Mouse (Mus musculus): ENCODE results near the gene Ccdc85b. TPM values are rescaled to one million over a fixed set of nuclear protein-coding genes. Genes with fewer than 3 reads are reported as not detected.
"Not testable (repeated sequence)": the region's sequence is repeated elsewhere in the genome, so short reads cannot be mapped to it uniquely, and the experiment has no call there.

Ccdc85b gene
- total RNA-seq (2014; rRNA removed) (14.3 and 19.4 TPM in 2 replicates), polyA plus RNA-seq (2015; fragmentation: Nextera tagmentation; extraction: Ambion mirVana) (15.4 and 15.6 TPM in 2 replicates)

DNA sequence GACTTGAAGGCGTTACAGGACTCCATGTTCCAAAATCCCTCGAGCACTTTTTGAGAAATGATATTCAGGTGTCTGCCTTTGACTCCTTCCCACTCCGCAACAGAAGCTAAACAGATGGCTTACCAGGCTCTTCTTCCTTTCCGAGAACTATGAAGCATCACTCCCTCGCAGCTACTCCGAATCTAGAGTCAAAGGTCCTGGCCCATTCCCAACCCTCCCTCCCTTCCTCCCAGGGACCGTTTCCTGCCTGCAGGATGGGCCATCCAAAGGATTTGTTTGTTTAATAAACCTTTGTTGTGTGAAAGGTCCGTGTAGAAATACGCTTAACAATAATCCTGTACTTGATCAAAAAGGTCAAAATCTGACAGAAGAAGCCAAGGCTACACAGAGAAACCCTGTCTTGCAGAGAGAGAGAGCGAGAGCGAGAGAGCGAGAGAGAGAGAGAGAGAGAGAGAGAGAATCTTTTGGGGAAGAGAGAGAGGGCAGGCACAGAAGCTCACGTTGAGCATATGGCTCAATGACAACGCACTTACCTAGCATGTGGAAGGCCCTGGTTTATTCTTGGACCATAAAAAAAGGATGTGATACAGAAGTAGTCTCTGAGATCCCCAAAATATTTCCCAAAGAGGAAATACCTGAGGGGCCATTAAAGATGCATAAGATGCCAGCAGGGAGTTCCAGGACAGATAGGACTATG, at the start of gene Ccdc85b:
Gene Ccdc85b (minus strand): TSS at position 149 of the 697 bp plus-strand sequence.
- 13% methylated on average over 14 of the region's 14 CpGs for WGBS
- peak within 1 kb of the TSS; percentile 91 for H3K9ac ChIP-seq (replicated peaks; ENCODE audit: low read length, poor library complexity, severe bottlenecking)

DNA sequence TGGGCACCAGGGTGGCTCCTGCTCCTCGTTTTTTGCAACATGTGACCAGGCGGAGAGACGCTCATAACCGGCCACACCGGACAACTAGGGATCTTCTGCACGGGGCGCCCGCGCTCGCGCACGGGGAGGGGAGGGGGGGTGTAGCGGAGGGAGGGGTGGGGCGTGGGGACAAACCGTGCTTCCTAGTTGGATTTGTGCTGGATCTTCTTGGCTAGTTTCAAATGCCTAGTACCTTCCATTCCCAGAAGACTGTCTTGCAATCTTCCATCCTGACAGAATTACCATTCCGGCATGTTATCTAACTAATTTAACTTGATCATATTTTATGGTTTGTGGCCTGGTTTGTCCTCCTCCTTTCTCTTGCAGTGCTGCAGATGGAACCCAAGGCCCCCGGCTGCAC, 46.0 kb upstream of the Ccdc85b start, which contains the start of gene 1700020D05Rik:
Gene 1700020D05Rik (minus strand): TSS at position 101 of the 400 bp plus-strand sequence.
- Histone ChIP-seq H3K27me3 (ENCODE audit: insufficient read depth, low read length) (no peaks in the 10 kb centered on the region), H3K9me3 (ENCODE audit: low read length) (no peaks in the 10 kb centered on the region), H3K4me3 (ENCODE audit: low read depth, low read length) (no peak within 1 kb of the TSS), H3K27ac (ENCODE audit: low read depth, low read length) (no peak within 1 kb of the TSS), H3K4me2 (ENCODE audit: low read depth, low read length, poor library complexity, severe bottlenecking) (no peak within 1 kb of the TSS), H3K4me1 (ENCODE audit: insufficient read depth, low read length) (no peaks in the 10 kb centered on the region), H3K9ac (replicated peaks; ENCODE audit: low read length, poor library complexity, severe bottlenecking) (no peak within 1 kb of the TSS), H3K36me3 (ENCODE audit: insufficient read depth, low read length) (no peaks in the 10 kb centered on the region; the same call in 1 of the 2 replicates)
- TF ChIP-seq CTCF (IDR thresholded peaks at IDR 0.05) = no peak
- DNase-seq (ENCODE audit: low spot score) = no peak
- WGBS = 64% methylated on average over 17 of the region's 17 CpGs
- no peak for ATAC-seq (ENCODE audit: low FRiP score)

More for the DNA sequence above, at the start of gene Ccdc85b:
- DNase-seq (ENCODE audit: low spot score) (no peak), ATAC-seq (ENCODE audit: low FRiP score) (no peak)
- peak within 1 kb of the TSS; percentile 98 for H3K27ac ChIP-seq (ENCODE audit: low read depth, low read length)
- no peak for TF ChIP-seq CTCF (IDR thresholded peaks at IDR 0.05)
- H3K4me3 ChIP-seq (ENCODE audit: low read depth, low read length) = peak within 1 kb of the TSS; percentile 80
- H3K27me3 ChIP-seq (ENCODE audit: insufficient read depth, low read length) = no peaks in the 10 kb centered on the region
- no peaks in the 10 kb centered on the region for H3K9me3 ChIP-seq (ENCODE audit: low read length)
- peaks cover 18% of the 10 kb centered on the region for H3K4me1 ChIP-seq (ENCODE audit: insufficient read depth, low read length)
- H3K4me2 ChIP-seq (ENCODE audit: low read depth, low read length, poor library complexity, severe bottlenecking) = peak within 1 kb of the TSS; percentile 92
- H3K36me3 ChIP-seq (ENCODE audit: insufficient read depth, low read length) = peaks cover 10% of the 10 kb centered on the region; the same call in 1 of the 2 replicates

DNA sequence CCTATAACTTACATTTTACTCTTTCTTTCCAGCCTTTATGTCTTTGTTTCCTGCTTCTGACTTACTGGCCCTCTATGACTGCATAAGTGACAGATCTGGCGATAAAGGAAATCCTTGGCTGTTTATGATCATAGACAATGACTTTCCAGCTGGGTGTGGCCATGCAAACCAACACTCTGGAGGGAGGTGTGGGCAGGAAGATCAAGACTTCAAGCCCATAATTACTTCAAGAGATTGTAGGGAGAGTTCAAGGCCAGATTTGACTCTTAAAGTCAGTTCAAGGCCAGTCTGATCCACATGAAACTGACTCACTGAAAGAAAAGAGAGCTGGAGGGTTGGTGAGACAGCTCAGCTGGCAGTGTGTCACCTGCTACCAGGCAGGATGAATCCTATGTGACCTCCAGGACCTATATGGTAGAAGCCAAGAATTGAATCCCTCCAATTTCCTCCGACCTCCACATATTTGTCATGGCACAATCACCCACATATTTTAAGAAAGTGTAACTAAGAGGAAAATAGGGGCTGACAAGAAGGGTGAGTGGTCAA, 42.7 kb upstream of the Ccdc85b start:
- Histone ChIP-seq H3K4me1 (ENCODE audit: insufficient read depth, low read length) (no peaks in the 10 kb centered on the region), H3K9ac (replicated peaks; ENCODE audit: low read length, poor library complexity, severe bottlenecking) (no peak overlapping the region), H3K27me3 (ENCODE audit: insufficient read depth, low read length) (no peaks in the 10 kb centered on the region), H3K4me2 (ENCODE audit: low read depth, low read length, poor library complexity, severe bottlenecking) (no peak overlapping the region), H3K27ac (ENCODE audit: low read depth, low read length) (no peak overlapping the region), H3K9me3 (ENCODE audit: low read length) (no peaks in the 10 kb centered on the region), H3K36me3 (ENCODE audit: insufficient read depth, low read length) (peaks cover 29% of the 10 kb centered on the region; the same call in 1 of the 2 replicates), H3K4me3 (ENCODE audit: low read depth, low read length) (no peak overlapping the region)
- ATAC-seq (ENCODE audit: low FRiP score) = no peak
- 90% methylated on average over 2 of the region's 2 CpGs for WGBS
- DNase-seq (ENCODE audit: low spot score) = no peak
- TF ChIP-seq CTCF (IDR thresholded peaks at IDR 0.05) = no peak

DNA sequence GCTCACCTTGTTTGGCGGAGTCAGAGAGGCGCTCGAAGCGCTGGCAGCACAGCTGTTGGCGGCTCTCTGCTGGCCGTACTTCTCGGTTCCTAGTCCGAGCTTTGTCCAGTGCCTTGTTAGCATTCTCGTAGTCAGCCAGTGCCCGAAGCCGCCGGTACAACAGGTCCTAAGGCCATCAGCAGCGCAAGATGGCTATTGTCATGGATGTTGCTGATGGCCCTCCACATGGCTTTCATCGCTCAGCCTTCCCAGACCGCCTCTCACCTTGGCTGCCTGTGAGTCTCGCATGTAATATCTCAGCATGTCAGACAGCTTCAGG, 38.3 kb upstream of the Ccdc85b start:
- Histone ChIP-seq H3K4me3 (ENCODE audit: low read depth, low read length) (no peak overlapping the region), H3K27ac (ENCODE audit: low read depth, low read length) (no peak overlapping the region), H3K9me3 (ENCODE audit: low read length) (no peaks in the 10 kb centered on the region), H3K9ac (replicated peaks; ENCODE audit: low read length, poor library complexity, severe bottlenecking) (no peak overlapping the region), H3K4me2 (ENCODE audit: low read depth, low read length, poor library complexity, severe bottlenecking) (no peak overlapping the region), H3K36me3 (ENCODE audit: insufficient read depth, low read length) (peaks cover 47% of the 10 kb centered on the region), H3K27me3 (ENCODE audit: insufficient read depth, low read length) (no peaks in the 10 kb centered on the region), H3K4me1 (ENCODE audit: insufficient read depth, low read length) (no peaks in the 10 kb centered on the region)
- ATAC-seq (ENCODE audit: low FRiP score) = no peak
- 89% methylated on average over 16 of the region's 16 CpGs for WGBS
- no peak for DNase-seq (ENCODE audit: low spot score)
- no peak for TF ChIP-seq CTCF (IDR thresholded peaks at IDR 0.05)

DNA sequence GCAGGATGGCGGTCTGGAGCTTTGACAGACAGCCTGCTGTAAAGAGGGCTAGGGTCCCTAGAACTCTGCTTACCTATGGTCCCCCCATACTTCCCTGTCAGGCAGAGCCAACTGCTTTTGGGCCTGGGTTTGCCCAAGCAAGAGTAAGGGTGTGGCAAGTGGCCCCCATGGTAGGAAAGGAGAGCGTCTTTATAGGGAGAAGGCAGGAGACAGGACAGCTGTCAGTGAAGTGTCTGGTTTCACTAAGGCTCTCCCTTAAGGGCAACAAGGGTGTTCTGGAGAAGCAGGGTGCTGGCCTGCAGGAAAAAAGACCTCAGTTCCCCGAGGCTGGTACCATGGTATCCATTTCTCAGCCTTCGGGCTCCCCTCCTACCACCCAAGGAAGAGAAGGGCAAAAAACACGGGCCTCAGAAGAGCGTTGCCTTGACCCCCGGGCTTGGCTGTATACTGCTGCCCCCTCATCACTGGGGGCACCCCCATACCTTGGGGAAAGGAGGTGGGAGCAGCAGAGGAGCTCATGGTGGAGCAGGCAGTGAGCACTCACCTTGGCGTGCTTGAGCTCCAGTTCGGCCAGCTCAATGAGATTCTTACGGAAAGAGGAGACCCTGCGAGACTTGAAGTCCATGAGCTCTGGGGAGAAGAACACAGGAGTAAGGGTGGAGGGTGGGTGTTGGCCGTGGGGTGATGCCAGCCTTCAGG, 37.8 kb upstream of the Ccdc85b start:
- TF ChIP-seq CTCF (IDR thresholded peaks at IDR 0.05) = no peak
- Histone ChIP-seq H3K27ac (ENCODE audit: low read depth, low read length) (no peak overlapping the region), H3K9me3 (ENCODE audit: low read length) (no peaks in the 10 kb centered on the region), H3K9ac (replicated peaks; ENCODE audit: low read length, poor library complexity, severe bottlenecking) (no peak overlapping the region), H3K4me2 (ENCODE audit: low read depth, low read length, poor library complexity, severe bottlenecking) (no peak overlapping the region), H3K4me1 (ENCODE audit: insufficient read depth, low read length) (no peaks in the 10 kb centered on the region), H3K36me3 (ENCODE audit: insufficient read depth, low read length) (peaks cover 47% of the 10 kb centered on the region), H3K27me3 (ENCODE audit: insufficient read depth, low read length) (no peaks in the 10 kb centered on the region), H3K4me3 (ENCODE audit: low read depth, low read length) (no peak overlapping the region)
- DNase-seq (ENCODE audit: low spot score) = no peak
- ATAC-seq (ENCODE audit: low FRiP score) = no peak
- WGBS = 85% methylated on average over 12 of the region's 12 CpGs

DNA sequence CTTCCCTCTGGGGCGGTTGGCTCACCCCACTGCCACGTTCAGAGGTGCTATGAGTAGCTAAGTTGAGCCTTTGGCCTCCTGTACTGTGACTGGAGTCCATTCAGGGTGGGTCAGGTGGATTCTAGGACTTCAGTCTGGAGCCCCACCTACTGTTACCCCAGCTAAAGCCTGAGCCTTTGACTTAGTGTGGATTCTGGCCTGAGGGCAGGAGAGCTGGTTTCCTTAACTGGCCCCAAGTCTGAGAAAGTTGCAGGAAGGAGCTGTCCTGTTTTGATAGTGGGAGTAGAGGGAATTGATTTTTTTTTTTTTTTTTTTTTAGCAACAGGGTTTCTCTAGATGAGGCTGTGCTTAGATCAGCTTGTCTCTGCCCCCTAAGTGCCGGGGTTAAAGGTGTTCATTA, 36.6 kb upstream of the Ccdc85b start:
- Histone ChIP-seq H3K4me3 (ENCODE audit: low read depth, low read length) (no peak overlapping the region), H3K27me3 (ENCODE audit: insufficient read depth, low read length) (no peaks in the 10 kb centered on the region), H3K27ac (ENCODE audit: low read depth, low read length) (no peak overlapping the region), H3K4me2 (ENCODE audit: low read depth, low read length, poor library complexity, severe bottlenecking) (no peak overlapping the region), H3K9ac (replicated peaks; ENCODE audit: low read length, poor library complexity, severe bottlenecking) (no peak overlapping the region), H3K4me1 (ENCODE audit: insufficient read depth, low read length) (no peaks in the 10 kb centered on the region), H3K9me3 (ENCODE audit: low read length) (no peaks in the 10 kb centered on the region), H3K36me3 (ENCODE audit: insufficient read depth, low read length) (peaks cover 47% of the 10 kb centered on the region)
- 83% methylated on average over 3 of the region's 3 CpGs for WGBS
- DNase-seq (ENCODE audit: low spot score) (no peak), ATAC-seq (ENCODE audit: low FRiP score) (no peak)
- TF ChIP-seq CTCF (IDR thresholded peaks at IDR 0.05) = no peak

DNA sequence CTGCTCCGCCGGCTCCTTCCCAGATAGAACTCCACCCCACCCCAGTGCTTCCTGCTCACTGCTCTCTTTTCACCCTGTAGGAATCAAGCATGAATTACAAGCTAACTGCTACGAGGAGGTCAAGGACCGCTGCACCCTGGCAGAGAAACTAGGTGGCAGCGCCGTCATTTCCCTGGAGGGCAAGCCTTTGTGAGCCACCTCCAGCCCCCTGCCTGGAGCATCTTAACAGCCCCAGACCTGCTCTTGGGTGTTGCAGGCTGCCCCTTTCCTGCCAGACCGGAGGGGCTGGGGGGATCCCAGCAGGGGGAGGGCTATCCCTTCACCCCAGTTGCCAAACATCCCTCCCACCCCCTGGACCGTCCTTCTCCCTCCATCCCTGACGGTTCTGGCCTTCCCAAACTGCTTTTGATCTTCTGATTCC, 35.6 kb upstream of the Ccdc85b start:
- H3K27me3 ChIP-seq (ENCODE audit: insufficient read depth, low read length); H3K4me3 ChIP-seq (ENCODE audit: low read depth, low read length): not testable (repeated sequence)
- 58% methylated on average over 9 of the region's 9 CpGs for WGBS

More for the DNA sequence above, 35.6 kb upstream of the Ccdc85b start:
- not testable (repeated sequence) for H3K9ac ChIP-seq (replicated peaks; ENCODE audit: low read length, poor library complexity, severe bottlenecking); ATAC-seq (ENCODE audit: low FRiP score); H3K4me2 ChIP-seq (ENCODE audit: low read depth, low read length, poor library complexity, severe bottlenecking); H3K9me3 ChIP-seq (ENCODE audit: low read length); DNase-seq (ENCODE audit: low spot score); H3K4me1 ChIP-seq (ENCODE audit: insufficient read depth, low read length); H3K27ac ChIP-seq (ENCODE audit: low read depth, low read length)
- peaks cover 46% of the 10 kb centered on the region for H3K36me3 ChIP-seq (ENCODE audit: insufficient read depth, low read length)
